Mouse (Mus musculus) ES-Bruce4 (cell line): Measurements from ENCODE around the gene Stpg4.

Source experiments
- CTCF ChIP-seq: IDR thresholded peaks from one replicate; pipeline ENCODE4 v1.8.1; 2011; ENCODE audit warnings: low read depth, low read length
- POLR2A ChIP-seq: IDR thresholded peaks from one replicate; pipeline ENCODE4 v1.8.1; 2011; ENCODE audit warnings: low read length; ENCODE audit not compliant: insufficient read depth

DNA sequence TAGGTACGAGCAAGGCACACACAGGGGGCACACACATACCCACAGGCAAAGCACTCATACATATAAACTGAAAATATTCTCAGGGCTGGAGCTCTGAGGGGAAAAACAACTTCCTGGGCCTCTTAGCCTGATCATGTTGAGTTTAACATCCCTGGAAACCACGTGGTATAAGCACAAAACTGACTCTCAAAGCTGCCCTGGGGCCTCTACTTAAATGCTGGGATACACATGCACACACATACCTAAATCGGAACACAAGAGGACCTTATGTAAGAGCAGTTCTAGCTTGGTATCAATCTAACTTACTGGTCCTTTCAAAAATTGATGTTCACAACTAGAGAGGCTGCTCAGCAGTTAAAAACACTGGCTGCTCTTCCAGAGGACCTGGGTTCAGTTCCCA is 1.9 kb upstream of the Stpg4 start:
- no peak for TF ChIP-seq POLR2A
- TF ChIP-seq CTCF = no peak
